Mouse (Mus musculus) brain, embryonic 18.5 days (tissue): ENCODE measurements around the gene Tmprss11c.
"Not testable (repeated sequence)": the region's sequence is repeated elsewhere in the genome, so short reads cannot be mapped to it uniquely, and the experiment has no call there.

Source experiments
- DNase-seq: peaks from one replicate; pipeline ENCODE4 v3.0.0-alpha.2; 2012; ENCODE audit warnings: low read depth, low spot score

Tmprss11c gene

GRCm38 (mm10) chr5:86289208-86289607 lies at the start of gene Tmprss11c:
Tmprss11c (minus strand) TSS chr5:86289308.
- no peak for DNase-seq

GRCm38 (mm10) chr5:86318018-86318956 lies 29.2 kb upstream of the Tmprss11c start:
- DNase-seq = not testable (repeated sequence)

- no peak for DNase-seq
Observed at GRCm38 (mm10) chr5:86306116-86306515, 17.0 kb upstream of the Tmprss11c start.

- no peak for DNase-seq
Observed at GRCm38 (mm10) chr5:86303877-86304276, 14.8 kb upstream of the Tmprss11c start.

GRCm38 (mm10) chr5:86246559-86246958 lies 42.5 kb downstream of the Tmprss11c start:
- no peak for DNase-seq

- no peak for DNase-seq
Observed at GRCm38 (mm10) chr5:86244880-86245279, 44.2 kb downstream of the Tmprss11c start.

GRCm38 (mm10) chr5:86244275-86244674 lies 44.8 kb downstream of the Tmprss11c start:
- no peak for DNase-seq

GRCm38 (mm10) chr5:86227156-86227853 lies 61.8 kb downstream of the Tmprss11c start:
- DNase-seq = no peak

GRCm38 (mm10) chr5:86197801-86198200 lies 91.3 kb downstream of the Tmprss11c start, which contains the start of gene Gnrhr:
Gnrhr (minus strand) TSS chr5:86197901.
- no peak for DNase-seq

- DNase-seq = no peak
Observed at GRCm38 (mm10) chr5:86191356-86191755, 97.8 kb downstream of the Tmprss11c start.

- no peak for DNase-seq
Observed at GRCm38 (mm10) chr5:86190770-86191169, 98.3 kb downstream of the Tmprss11c start.

GRCm38 (mm10) chr5:86190290-86190689 lies 98.8 kb downstream of the Tmprss11c start:
- DNase-seq = no peak

GRCm38 (mm10) chr5:86187441-86187840 lies 101.7 kb downstream of the Tmprss11c start:
- no peak for DNase-seq
